Mouse (Mus musculus) heart, embryonic 10.5 days (tissue): ENCODE results near the gene Tex14. TPM values are rescaled to one million over a fixed set of nuclear protein-coding genes. Genes with fewer than 3 reads are reported as not detected.

Experiments
- DNase-seq: peaks from one replicate; pipeline ENCODE4 v3.0.0-alpha.2; 2017; ENCODE audit warnings: low spot score
- H3K27ac ChIP-seq: fragments of 300-500 bp; sonication (generic); 2 replicates; pipeline ENCODE4 v1.5.1; 2016; ENCODE audit warnings: mild to moderate bottlenecking
- H3K27me3 ChIP-seq: fragments of 300-500 bp; sonication (generic); 2 replicates; pipeline ENCODE4 v1.6.1; 2016; ENCODE audit warnings: mild to moderate bottlenecking; ENCODE audit not compliant: poor library complexity, insufficient read depth, severe bottlenecking
- H3K36me3 ChIP-seq: fragments of 300-500 bp; sonication (generic); 2 replicates; pipeline ENCODE4 v1.6.1; 2016; ENCODE audit warnings: mild to moderate bottlenecking, moderate library complexity
- H3K4me1 ChIP-seq: fragments of 300-500 bp; sonication (generic); 2 replicates; pipeline ENCODE4 v1.6.1; 2016; ENCODE audit warnings: mild to moderate bottlenecking
- H3K4me3 ChIP-seq: fragments of 300-500 bp; sonication (generic); 2 replicates; pipeline ENCODE4 v1.5.1; 2016; ENCODE audit warnings: mild to moderate bottlenecking, moderate library complexity
- H3K9me3 ChIP-seq: fragments of 300-500 bp; sonication (generic); 2 replicates; pipeline ENCODE4 v1.6.1; 2016; ENCODE audit warnings: mild to moderate bottlenecking, moderate library complexity
- WGBS: fragments of 180-500 bp; shearing (Covaris S2); methylation state at CpG from one replicate; pipeline ENCODE4 v1.1.7; 2016; 5-methylcytosine and 5-hydroxymethylcytosine counted together
- polyA plus RNA-seq: library from polyadenylated mRNA; unstranded; fragments of >200 nt; fragmentation: Nextera tagmentation; extraction: Ambion mirVana; gene quantifications from 2 replicates; pipeline ENCODE4 v1.2.1, GENCODE M21; 2016

The Tex14 gene
- polyA plus RNA-seq, 1 experiment from 2014 or later = 0.31 TPM

DNA sequence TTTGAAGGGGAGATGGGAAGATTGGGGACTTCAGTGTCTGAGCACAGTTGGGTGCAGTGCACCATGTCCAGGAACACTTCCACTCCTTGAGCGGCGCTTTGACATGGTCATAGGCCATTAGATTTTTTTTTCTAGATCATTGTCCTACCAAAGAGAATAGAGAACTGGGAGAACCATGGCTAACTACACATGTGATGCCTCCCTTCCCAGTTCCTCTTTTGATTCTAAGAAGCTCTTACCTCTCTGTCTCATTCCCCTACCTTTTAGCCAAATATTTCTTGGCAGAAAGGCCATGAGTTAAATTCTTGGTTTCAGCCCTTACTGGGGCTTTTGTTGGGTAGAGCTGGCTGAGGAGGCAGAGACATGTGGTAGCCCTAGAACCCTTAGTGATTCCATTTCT is 198.7 kb downstream of the Tex14 start:
- no peak overlapping the region for H3K27ac ChIP-seq
- 95% methylated on average over 2 of the region's 2 CpGs for WGBS
- H3K9me3 ChIP-seq = no peaks in the 10 kb centered on the region
- H3K36me3 ChIP-seq = peaks cover 100% of the 10 kb centered on the region
- H3K4me1 ChIP-seq = no peaks in the 10 kb centered on the region
- no peak overlapping the region for H3K4me3 ChIP-seq
- DNase-seq = no peak
- no peaks in the 10 kb centered on the region for H3K27me3 ChIP-seq

Other genes starting within 250 kb of the Tex14 start
- gene Ppm1e, start 46.0 kb upstream of the Tex14 start, polyA plus RNA-seq = 2.2 and 3.1 TPM in 2 replicates
- 11.2 and 12.1 TPM in 2 replicates for gene Rad51c, start 111 bp upstream of the Tex14 start, polyA plus RNA-seq
- not detected in 2 replicates for gene Gm11492, start 161.6 kb downstream of the Tex14 start, polyA plus RNA-seq
- 11.2 and 14.3 TPM in 2 replicates for gene Sept4, start 163.8 kb downstream of the Tex14 start, polyA plus RNA-seq
- gene Mtmr4, start 187.1 kb downstream of the Tex14 start, polyA plus RNA-seq = 29.7 and 38.1 TPM in 2 replicates
- gene Hsf5, start 212.1 kb downstream of the Tex14 start, polyA plus RNA-seq = 0.15 and 0.21 TPM in 2 replicates